Mouse (Mus musculus): ENCODE measurements around the gene Rnf215. TPM values are rescaled to one million over a fixed set of nuclear protein-coding genes. Genes with fewer than 3 reads are reported as not detected.

Gene Rnf215
- total and polyA plus RNA-seq, 2 experiments from 2014 or later: 49.7 to 90.4 TPM

GRCm38 (mm10) chr11:4095171-4096053 is 39.6 kb upstream of the Rnf215 start, which contains the start of gene Mtfp1:
Gene Mtfp1 (minus strand): TSS chr11:4095445.
- Histone ChIP-seq H3K4me3 (ENCODE audit: low read length) (peak within 1 kb of the TSS; percentile 44), H3K27ac (peak within 1 kb of the TSS; percentile 62), H3K36me3 (ENCODE audit: insufficient read depth, low read length) (peaks cover 9% of the 10 kb centered on the region; the same call in 1 of the 2 replicates), H3K9me3 (ENCODE audit: low read length) (no peaks in the 10 kb centered on the region), H3K9ac (replicated peaks; ENCODE audit: low read length) (peak within 1 kb of the TSS; percentile 37), H3K4me1 (ENCODE audit: insufficient read depth, low read length) (peaks cover 14% of the 10 kb centered on the region; the same call in 1 of the 2 replicates), H3K4me2 (ENCODE audit: low read depth, low read length) (peak within 1 kb of the TSS; percentile 72), H3K27me3 (ENCODE audit: insufficient read depth, low read length) (no peaks in the 10 kb centered on the region)
- 7% methylated on average over 34 of the region's 34 CpGs for WGBS
- ATAC-seq (no peak), DNase-seq (ENCODE audit: low spot score) (peak; percentile 80)
- TF ChIP-seq CTCF (IDR thresholded peaks at IDR 0.05; ENCODE audit: low read depth): no peak; the same call in 1 of the 2 replicates

GRCm38 (mm10) chr11:4096054-4096984 is 38.7 kb upstream of the Rnf215 start:
- Histone ChIP-seq H3K4me1 (ENCODE audit: insufficient read depth, low read length) (peaks cover 14% of the 10 kb centered on the region; the same call in 1 of the 2 replicates), H3K27me3 (ENCODE audit: insufficient read depth, low read length) (no peaks in the 10 kb centered on the region), H3K9me3 (ENCODE audit: low read length) (no peaks in the 10 kb centered on the region), H3K27ac (peak overlapping the region; percentile 92), H3K4me2 (ENCODE audit: low read depth, low read length) (peak overlapping the region; percentile 72), H3K4me3 (ENCODE audit: low read length) (peak overlapping the region; percentile 41), H3K9ac (replicated peaks; ENCODE audit: low read length) (peak overlapping the region; percentile 70), H3K36me3 (ENCODE audit: insufficient read depth, low read length) (peaks cover 4% of the 10 kb centered on the region; the same call in 1 of the 2 replicates)
- ATAC-seq: peak; percentile 96
- WGBS: 3% methylated on average over 45 of the region's 45 CpGs
- no peak for TF ChIP-seq CTCF (IDR thresholded peaks at IDR 0.05; ENCODE audit: low read depth)
- peak; percentile 100 for DNase-seq (ENCODE audit: low spot score)

GRCm38 (mm10) chr11:4097091-4097621 is 37.8 kb upstream of the Rnf215 start:
- DNase-seq (ENCODE audit: low spot score) (no peak), ATAC-seq (peak; percentile 37)
- H3K9me3 ChIP-seq (ENCODE audit: low read length): no peaks in the 10 kb centered on the region
- peak overlapping the region; percentile 70 for H3K9ac ChIP-seq (replicated peaks; ENCODE audit: low read length)
- WGBS: 26% methylated on average over 10 of the region's 10 CpGs
- no peak for TF ChIP-seq CTCF (IDR thresholded peaks at IDR 0.05; ENCODE audit: low read depth)
- H3K27me3 ChIP-seq (ENCODE audit: insufficient read depth, low read length): no peaks in the 10 kb centered on the region
- H3K4me1 ChIP-seq (ENCODE audit: insufficient read depth, low read length): peaks cover 14% of the 10 kb centered on the region; the same call in 1 of the 2 replicates
- H3K4me3 ChIP-seq (ENCODE audit: low read length): peak overlapping the region; percentile 41
- peak overlapping the region; percentile 72 for H3K4me2 ChIP-seq (ENCODE audit: low read depth, low read length)
- peak overlapping the region; percentile 92 for H3K27ac ChIP-seq
- no peaks in the 10 kb centered on the region for H3K36me3 ChIP-seq (ENCODE audit: insufficient read depth, low read length)

GRCm38 (mm10) chr11:4098120-4098519 is 36.9 kb upstream of the Rnf215 start:
- H3K36me3 ChIP-seq (ENCODE audit: insufficient read depth, low read length): no peaks in the 10 kb centered on the region; the same call in 1 of the 2 replicates
- no peak overlapping the region for H3K4me3 ChIP-seq (ENCODE audit: low read length)
- 60% methylated on average over 8 of the region's 8 CpGs for WGBS
- peak; percentile 25; the same call in 1 of the 2 replicates for TF ChIP-seq CTCF (IDR thresholded peaks at IDR 0.05; ENCODE audit: low read depth)
- H3K9me3 ChIP-seq (ENCODE audit: low read length): no peaks in the 10 kb centered on the region
- no peak overlapping the region for H3K27ac ChIP-seq
- ATAC-seq (no peak), DNase-seq (ENCODE audit: low spot score) (no peak)
- H3K27me3 ChIP-seq (ENCODE audit: insufficient read depth, low read length): no peaks in the 10 kb centered on the region
- no peak overlapping the region for H3K9ac ChIP-seq (replicated peaks; ENCODE audit: low read length)
- no peak overlapping the region for H3K4me2 ChIP-seq (ENCODE audit: low read depth, low read length)
- H3K4me1 ChIP-seq (ENCODE audit: insufficient read depth, low read length): peaks cover 14% of the 10 kb centered on the region; the same call in 1 of the 2 replicates

GRCm38 (mm10) chr11:4098816-4099215 is 36.2 kb upstream of the Rnf215 start:
- Histone ChIP-seq H3K27ac (peak overlapping the region; percentile 16; the same call in 1 of the 2 replicates), H3K4me1 (ENCODE audit: insufficient read depth, low read length) (peaks cover 14% of the 10 kb centered on the region; the same call in 1 of the 2 replicates), H3K4me3 (ENCODE audit: low read length) (no peak overlapping the region), H3K36me3 (ENCODE audit: insufficient read depth, low read length) (no peaks in the 10 kb centered on the region; the same call in 1 of the 2 replicates), H3K27me3 (ENCODE audit: insufficient read depth, low read length) (no peaks in the 10 kb centered on the region), H3K4me2 (ENCODE audit: low read depth, low read length) (no peak overlapping the region), H3K9ac (replicated peaks; ENCODE audit: low read length) (no peak overlapping the region), H3K9me3 (ENCODE audit: low read length) (no peaks in the 10 kb centered on the region)
- 63% methylated on average over 7 of the region's 7 CpGs for WGBS
- no peak for ATAC-seq
- no peak for DNase-seq (ENCODE audit: low spot score)
- no peak for TF ChIP-seq CTCF (IDR thresholded peaks at IDR 0.05; ENCODE audit: low read depth)

GRCm38 (mm10) chr11:4099447-4099846 is 35.6 kb upstream of the Rnf215 start:
- 59% methylated on average over 3 of the region's 3 CpGs for WGBS
- ATAC-seq: no peak

More at GRCm38 (mm10) chr11:4099447-4099846, 35.6 kb upstream of the Rnf215 start:
- Histone ChIP-seq H3K4me1 (ENCODE audit: insufficient read depth, low read length) (peaks cover 14% of the 10 kb centered on the region; the same call in 1 of the 2 replicates), H3K27ac (peak overlapping the region; percentile 57; the same call in 1 of the 2 replicates), H3K9me3 (ENCODE audit: low read length) (no peaks in the 10 kb centered on the region), H3K9ac (replicated peaks; ENCODE audit: low read length) (no peak overlapping the region), H3K4me2 (ENCODE audit: low read depth, low read length) (no peak overlapping the region), H3K36me3 (ENCODE audit: insufficient read depth, low read length) (no peaks in the 10 kb centered on the region; the same call in 1 of the 2 replicates), H3K27me3 (ENCODE audit: insufficient read depth, low read length) (no peaks in the 10 kb centered on the region), H3K4me3 (ENCODE audit: low read length) (no peak overlapping the region)
- DNase-seq (ENCODE audit: low spot score): peak; percentile 28
- TF ChIP-seq CTCF (IDR thresholded peaks at IDR 0.05; ENCODE audit: low read depth): no peak
